Mouse (Mus musculus) retina, postnatal 1 day (tissue): ENCODE results near the gene Olfr1264.

Source experiments
- DNase-seq: peaks from one replicate; pipeline ENCODE4 v3.0.0-alpha.2; 2012

The Olfr1264 gene

GRCm38 (mm10) chr2:90025477-90025876, at the start of gene Olfr1264:
TSS of gene Olfr1264 (minus strand) at chr2:90025577.
- peak; percentile 4 for DNase-seq

GRCm38 (mm10) chr2:90070065-90070464, 44.7 kb upstream of the Olfr1264 start:
- no peak for DNase-seq

- DNase-seq = no peak
Observed at GRCm38 (mm10) chr2:90063494-90063893, 38.1 kb upstream of the Olfr1264 start, which contains the start of gene Olfr140. TSS of gene Olfr140 (minus strand) at chr2:90063594.

- DNase-seq = no peak
Observed at GRCm38 (mm10) chr2:90035037-90035436, 9.7 kb upstream of the Olfr1264 start, which contains the start of gene Olfr1265. TSS of gene Olfr1265 (plus strand) at chr2:90035337.

- DNase-seq = no peak
Observed at GRCm38 (mm10) chr2:90011831-90012230, 13.5 kb downstream of the Olfr1264 start, which contains the start of gene Olfr1263. TSS of gene Olfr1263 (plus strand) at chr2:90012131.

GRCm38 (mm10) chr2:89999845-90000244, 25.5 kb downstream of the Olfr1264 start, which contains the start of gene Olfr1262:
TSS of gene Olfr1262 (plus strand) at chr2:90000145.
- no peak for DNase-seq

GRCm38 (mm10) chr2:89990921-89991320, 34.5 kb downstream of the Olfr1264 start, which contains the start of gene Olfr1261:
TSS of gene Olfr1261 (plus strand) at chr2:89991221.
- no peak for DNase-seq

GRCm38 (mm10) chr2:89977709-89978108, 47.7 kb downstream of the Olfr1264 start:
- no peak for DNase-seq

GRCm38 (mm10) chr2:89974184-89974583, 51.2 kb downstream of the Olfr1264 start, which contains the start of gene Olfr1260:
TSS of gene Olfr1260 (plus strand) at chr2:89974340.
- no peak for DNase-seq
